Mouse (Mus musculus) cerebellum, adult 2 months (tissue): Measurements from ENCODE around the gene Miga2. TPM values are rescaled to one million over a fixed set of nuclear protein-coding genes. Genes with fewer than 3 reads are reported as not detected.

Source experiments
- DNase-seq, 2 experiments: peaks; one replicate each; pipeline ENCODE4 v3.0.0; 2021
- H3K27ac ChIP-seq: fragments of 200-500 bp; 2 replicates; pipeline ENCODE4 v1.5.1; 2012; ENCODE audit warnings: low read length, control low read depth, inconsistent platforms; ENCODE audit not compliant: insufficient read depth
- H3K27me3 ChIP-seq: fragments of 200-500 bp; 2 replicates; pipeline ENCODE4 v1.6.1; 2012; ENCODE audit warnings: inconsistent platforms, mild to moderate bottlenecking, low read length, moderate library complexity; ENCODE audit not compliant: control insufficient read depth, insufficient read depth
- H3K4me1 ChIP-seq: fragments of 200-500 bp; 2 replicates; pipeline ENCODE4 v1.6.1; 2011; ENCODE audit warnings: low read length; ENCODE audit not compliant: control insufficient read depth, insufficient read depth
- H3K4me3 ChIP-seq: fragments of 200-500 bp; replicated peaks from 2 replicates; pipeline ENCODE3; 2011; ENCODE audit warnings: mild to moderate bottlenecking, low read depth, low read length, control low read depth; ENCODE audit not compliant: insufficient read depth
- CTCF ChIP-seq: fragments of 200-500 bp; IDR thresholded peaks from 2 replicates; pipeline ENCODE4 v1.5.1; 2011; ENCODE audit warnings: low read depth, mild to moderate bottlenecking, control low read depth, low read length, moderate library complexity, borderline replicate concordance; ENCODE audit not compliant: insufficient read depth
- POLR2A ChIP-seq: fragments of 200-500 bp; IDR thresholded peaks from 2 replicates; pipeline ENCODE4 v1.6.1; 2011; ENCODE audit warnings: low read length, control low read depth, borderline replicate concordance; ENCODE audit not compliant: insufficient read depth
- WGBS: fragments of 180-500 bp; shearing (Covaris S2); methylation state at CpG from one replicate; pipeline ENCODE4 v1.1.7; 2018; 5-methylcytosine and 5-hydroxymethylcytosine counted together
- polyA plus RNA-seq: library from polyadenylated mRNA; depleted of rRNA; stranded (reverse); fragments of >200 nt; gene quantifications from 2 replicates; pipeline ENCODE4 v1.2.3, GENCODE M21; 2012

The Miga2 gene
- polyA plus RNA-seq, 1 experiment: 108 TPM

DNA sequence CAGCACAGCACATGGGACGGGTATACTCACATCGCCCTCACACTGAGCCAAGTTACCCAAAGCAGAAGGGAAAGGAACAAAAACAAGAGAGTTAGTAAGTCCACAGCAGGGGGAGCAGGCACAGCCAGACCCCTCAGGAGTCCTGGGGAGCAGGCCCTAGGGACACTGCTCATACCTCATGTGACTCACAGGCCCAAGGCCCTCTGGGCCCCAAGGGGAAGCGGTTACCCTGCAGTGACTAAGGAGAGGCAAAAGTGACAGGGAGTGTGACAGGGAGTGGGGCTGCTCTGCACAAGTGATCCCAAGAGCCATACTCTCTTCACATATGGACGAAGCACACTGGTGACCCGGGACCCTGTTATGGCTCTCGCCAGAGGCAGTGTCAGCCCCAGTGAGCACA is 14.8 kb upstream of the Miga2 start:
- no peak for TF ChIP-seq CTCF
- no peak for TF ChIP-seq POLR2A
- Histone ChIP-seq H3K27me3 (no peaks in the 10 kb centered on the region), H3K4me3 (no peak overlapping the region), H3K27ac (no peak overlapping the region), H3K4me1 (peaks cover 7% of the 10 kb centered on the region)
- DNase-seq: peak in 1 of 2 experiments; percentile 15
- WGBS: 93% methylated on average over 6 of the region's 6 CpGs

DNA sequence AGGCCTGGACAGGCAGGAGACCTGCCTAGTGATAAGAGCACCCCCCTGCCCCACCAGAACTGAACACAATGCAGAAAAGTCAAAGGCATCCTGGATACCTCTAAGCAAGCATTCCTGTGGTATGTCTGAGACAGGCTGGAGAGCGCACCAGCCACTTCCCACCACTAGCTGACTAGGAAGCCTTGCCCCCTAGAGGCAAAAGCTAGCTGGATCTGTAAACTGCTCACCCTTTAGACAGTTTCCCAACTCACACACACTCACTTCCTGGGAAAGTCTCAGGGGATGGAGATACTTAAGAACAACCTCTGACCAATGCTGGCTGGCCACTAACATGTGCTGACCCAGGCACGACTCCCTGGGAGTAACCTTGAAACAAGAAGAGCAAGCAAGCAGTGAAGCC is 12.9 kb upstream of the Miga2 start:
- no peak overlapping the region for H3K27ac ChIP-seq
- TF ChIP-seq CTCF (no peak), POLR2A (no peak)
- no peak for DNase-seq
- H3K4me1 ChIP-seq: peaks cover 23% of the 10 kb centered on the region
- H3K27me3 ChIP-seq: no peaks in the 10 kb centered on the region
- WGBS: 84% methylated on average over 2 of the region's 2 CpGs
- H3K4me3 ChIP-seq: no peak overlapping the region

DNA sequence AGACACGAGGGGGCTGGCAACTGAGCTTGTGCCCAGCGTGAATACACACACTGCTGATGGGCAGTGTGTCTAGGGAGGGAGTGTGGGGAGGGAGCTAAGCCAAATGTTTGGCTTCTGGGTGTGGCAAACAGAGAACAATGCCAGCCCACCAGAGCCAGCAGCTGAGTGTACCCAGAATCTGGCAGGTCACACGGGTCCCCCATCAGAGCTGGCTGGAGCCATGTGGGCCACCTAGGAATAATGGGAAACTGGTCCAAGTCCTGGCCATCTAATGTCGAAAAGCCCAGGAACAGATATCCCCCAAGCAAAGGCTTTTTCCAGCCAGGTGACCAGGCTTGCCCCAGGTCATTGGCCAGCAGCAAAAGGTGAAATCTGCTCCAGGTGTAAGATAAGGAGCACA is 8.2 kb upstream of the Miga2 start:
- H3K4me3 ChIP-seq: peak overlapping the region; percentile 6
- 4% methylated on average over 4 of the region's 4 CpGs for WGBS
- peaks cover 42% of the 10 kb centered on the region for H3K4me1 ChIP-seq
- H3K27me3 ChIP-seq: no peaks in the 10 kb centered on the region
- H3K27ac ChIP-seq: peak overlapping the region; percentile 42
- peak; percentile 69 to 83 for DNase-seq
- TF ChIP-seq CTCF (no peak), POLR2A (no peak)

DNA sequence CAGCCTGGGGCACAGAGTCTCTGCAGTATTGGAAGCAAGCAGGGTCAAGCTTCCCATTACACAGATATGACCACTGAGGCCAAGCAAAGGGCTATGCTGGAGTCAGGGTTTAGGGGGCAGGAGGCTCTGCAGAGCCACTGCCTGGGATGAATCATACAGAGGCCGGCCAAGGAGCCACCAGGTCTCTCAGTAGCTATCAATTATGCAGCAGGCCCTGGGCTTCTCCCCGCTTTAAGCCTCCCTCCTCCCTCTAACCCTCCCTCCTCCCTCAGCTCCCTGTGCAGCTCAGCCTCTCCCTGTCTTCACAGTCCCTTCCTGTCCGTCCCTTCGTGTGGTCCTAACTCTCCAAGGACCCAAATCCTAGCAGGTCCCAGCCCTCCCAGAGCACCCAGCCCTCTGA is 7.8 kb upstream of the Miga2 start:
- WGBS: 5% methylated on average over 4 of the region's 4 CpGs
- peak overlapping the region; percentile 6 for H3K4me3 ChIP-seq
- H3K27ac ChIP-seq: peak overlapping the region; percentile 42
- H3K4me1 ChIP-seq: peaks cover 42% of the 10 kb centered on the region
- TF ChIP-seq POLR2A (no peak), CTCF (no peak)
- no peaks in the 10 kb centered on the region for H3K27me3 ChIP-seq
- DNase-seq: peak in 1 of 2 experiments; percentile 64

DNA sequence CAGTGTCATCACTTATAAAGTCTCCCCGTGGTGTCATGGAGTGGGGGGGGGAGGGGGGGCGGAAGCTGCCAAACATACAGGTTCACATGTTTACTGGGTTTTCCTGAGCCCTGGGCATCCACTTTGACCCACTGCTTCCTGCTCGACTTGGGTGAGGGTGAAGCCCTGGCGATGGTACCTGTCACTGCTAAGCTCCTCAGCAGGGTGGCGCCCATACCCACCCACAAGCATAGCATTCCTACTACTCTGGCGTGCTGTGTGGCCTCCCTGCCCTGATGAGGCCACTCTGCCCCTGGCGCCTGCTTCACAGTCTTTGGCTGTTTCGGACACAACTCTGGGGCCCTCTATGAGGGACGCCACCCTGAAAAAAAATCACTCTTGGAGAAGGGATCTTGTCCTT is 7.1 kb upstream of the Miga2 start:
- H3K27ac ChIP-seq: peak overlapping the region; percentile 96
- H3K4me1 ChIP-seq: peaks cover 42% of the 10 kb centered on the region
- WGBS: 32% methylated on average over 9 of the region's 9 CpGs
- no peaks in the 10 kb centered on the region for H3K27me3 ChIP-seq
- TF ChIP-seq CTCF: no peak
- TF ChIP-seq POLR2A: no peak
- H3K4me3 ChIP-seq: peak overlapping the region; percentile 72
- DNase-seq: no peak

DNA sequence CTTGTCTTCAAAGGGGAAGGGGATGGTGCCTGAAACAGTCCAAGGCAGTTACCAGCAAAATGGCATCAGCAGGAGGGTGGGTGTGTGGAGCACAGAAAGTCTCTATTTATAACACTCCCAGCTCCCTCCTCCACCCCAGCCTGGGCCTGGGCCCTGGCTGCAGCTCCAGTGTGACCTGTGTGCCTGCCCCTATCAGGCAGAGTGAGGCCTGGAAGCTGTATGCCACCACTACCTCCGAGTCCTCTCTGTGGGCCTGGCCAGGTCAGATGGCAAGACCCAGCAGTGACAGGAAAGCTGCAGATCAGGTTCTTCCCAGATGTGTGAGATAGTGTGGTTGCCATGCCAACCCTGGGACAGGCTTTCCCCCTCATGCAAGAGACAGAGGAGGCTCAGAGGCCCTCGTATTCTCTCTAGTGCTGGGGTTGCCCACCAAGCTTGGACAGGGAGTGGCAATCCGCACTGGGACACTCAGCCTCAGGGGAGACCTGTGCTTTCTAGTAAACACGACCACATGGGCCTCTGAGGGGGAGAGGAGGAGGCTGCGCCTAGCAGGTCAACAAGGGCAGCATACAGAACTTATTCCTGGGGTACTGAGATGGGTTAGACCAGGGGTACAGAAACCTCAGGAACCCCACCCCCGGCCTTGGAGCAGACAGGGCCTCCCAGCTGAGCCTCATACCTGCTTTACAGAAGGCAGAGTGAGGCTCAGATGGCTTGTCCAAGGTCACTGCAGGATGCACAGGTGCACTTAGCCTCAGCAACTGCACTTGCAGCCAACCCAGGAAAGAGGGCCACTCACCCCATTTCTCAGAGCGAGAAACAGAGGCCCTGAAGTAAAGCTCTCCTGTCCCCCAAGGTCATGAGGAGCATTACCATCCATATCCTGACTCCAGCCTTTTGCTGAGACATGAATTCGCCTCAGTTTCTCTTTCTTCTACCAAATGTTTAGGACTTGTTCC is 6.2 kb upstream of the Miga2 start:
- WGBS: 8% methylated on average over 8 of the region's 8 CpGs
- Histone ChIP-seq H3K27me3 (no peaks in the 10 kb centered on the region), H3K4me1 (peaks cover 42% of the 10 kb centered on the region), H3K4me3 (peak overlapping the region; percentile 72), H3K27ac (peak overlapping the region; percentile 96)
- TF ChIP-seq POLR2A (no peak), CTCF (no peak)
- DNase-seq: peak in 1 of 2 experiments; percentile 71

DNA sequence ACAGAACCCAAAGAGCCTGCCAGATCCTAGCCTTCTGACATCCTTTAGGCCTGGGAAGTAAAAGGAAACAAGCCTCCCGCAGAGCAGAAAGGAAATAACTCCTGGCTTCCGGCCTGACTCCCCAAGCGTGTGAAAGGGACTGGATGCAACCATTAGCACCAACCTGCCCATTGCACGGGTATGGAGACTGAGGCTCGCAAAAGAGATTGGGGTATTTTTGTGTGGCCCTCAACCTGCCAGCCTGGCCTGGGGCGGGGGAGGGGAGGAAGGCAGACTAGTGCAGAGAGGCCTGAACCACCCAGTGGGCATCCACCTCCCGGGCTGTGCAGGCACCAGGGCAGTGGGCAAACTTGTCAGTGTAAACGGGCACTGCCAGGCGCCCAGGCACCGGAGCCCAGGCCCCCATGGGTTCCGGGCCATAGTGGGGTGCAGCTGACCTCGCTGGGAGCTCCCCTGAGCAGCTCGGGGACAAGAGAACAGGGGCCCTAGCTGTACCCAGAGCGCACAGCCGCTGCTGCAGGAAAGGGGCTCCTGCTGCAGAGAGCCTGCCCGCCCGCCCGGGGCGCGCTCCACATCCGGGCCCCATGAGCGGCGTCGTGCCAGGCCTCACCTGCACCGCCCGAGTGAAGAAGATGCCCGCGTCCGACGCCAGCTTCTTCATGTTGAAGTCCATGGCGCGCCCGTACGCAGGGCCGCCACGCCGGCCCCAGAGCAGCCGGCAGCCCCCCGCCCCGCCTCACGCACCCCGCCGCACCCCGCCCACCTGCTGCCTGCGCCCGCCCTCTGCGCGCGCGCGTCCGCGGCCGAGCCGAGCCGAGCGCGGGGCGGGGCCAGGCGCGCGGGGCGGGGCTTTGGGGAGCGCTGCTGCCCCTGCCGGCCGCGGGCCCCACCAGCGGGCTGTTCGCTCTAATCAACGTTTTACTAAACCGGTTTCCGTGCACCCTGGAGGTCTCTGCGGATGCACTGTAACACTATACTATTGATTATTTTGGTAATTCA is 5.2 kb upstream of the Miga2 start, which contains the start of gene Sh3glb2:
Gene Sh3glb2, minus strand, starts transcription at position 805 of the 999 bp plus-strand sequence.
- 1% methylated on average over 67 of the region's 73 CpGs for WGBS
- TF ChIP-seq POLR2A: peak; percentile 3; the same call in 1 of the 2 replicates
- peak; percentile 37; the same call in 1 of the 2 replicates for TF ChIP-seq CTCF

More for the DNA sequence above, 5.2 kb upstream of the Miga2 start, which contains the start of gene Sh3glb2:
- DNase-seq: peak; percentile 88 to 91
- H3K4me3 ChIP-seq: peak within 1 kb of the TSS; percentile 72
- peaks cover 38% of the 10 kb centered on the region for H3K4me1 ChIP-seq
- no peaks in the 10 kb centered on the region for H3K27me3 ChIP-seq
- H3K27ac ChIP-seq: peak within 1 kb of the TSS; percentile 96
